Mouse (Mus musculus): ENCODE data around the gene Cd82. TPM values are rescaled to one million over a fixed set of nuclear protein-coding genes. Genes with fewer than 3 reads are reported as not detected.

Cd82 gene
- polyA plus RNA-seq, 1 experiment = 74.1 TPM

GRCm38 (mm10) chr2:93449657-93450056 lies 13.3 kb downstream of the Cd82 start:
- Histone ChIP-seq H3K4me3 (ENCODE audit: insufficient read depth, low read length) (no peak overlapping the region), H3K4me1 (ENCODE audit: control insufficient read depth, insufficient read depth, low read length) (peaks cover 15% of the 10 kb centered on the region), H3K27ac (ENCODE audit: insufficient read depth, low read depth, low read length) (no peak overlapping the region)
- TF ChIP-seq POLR2A (IDR thresholded peaks at IDR 0.05; ENCODE audit: borderline replicate concordance, low read depth, low read length) (no peak), CTCF (IDR thresholded peaks at IDR 0.05; ENCODE audit: low read depth, low read length) (no peak)

- H3K4me1 ChIP-seq (ENCODE audit: control insufficient read depth, insufficient read depth, low read length) = peaks cover 23% of the 10 kb centered on the region
- H3K4me3 ChIP-seq (ENCODE audit: insufficient read depth, low read length) = no peak overlapping the region
- TF ChIP-seq CTCF (IDR thresholded peaks at IDR 0.05; ENCODE audit: low read depth, low read length) (no peak), POLR2A (IDR thresholded peaks at IDR 0.05; ENCODE audit: borderline replicate concordance, low read depth, low read length) (no peak)
- no peak overlapping the region for H3K27ac ChIP-seq (ENCODE audit: insufficient read depth, low read depth, low read length)
Measured at GRCm38 (mm10) chr2:93448774-93449173, 14.2 kb downstream of the Cd82 start.

- Histone ChIP-seq H3K4me1 (ENCODE audit: control insufficient read depth, insufficient read depth, low read length) (peaks cover 23% of the 10 kb centered on the region), H3K27ac (ENCODE audit: insufficient read depth, low read depth, low read length) (no peak overlapping the region), H3K4me3 (ENCODE audit: insufficient read depth, low read length) (no peak overlapping the region)
- TF ChIP-seq POLR2A (IDR thresholded peaks at IDR 0.05; ENCODE audit: borderline replicate concordance, low read depth, low read length) (no peak), CTCF (IDR thresholded peaks at IDR 0.05; ENCODE audit: low read depth, low read length) (no peak)
Measured at GRCm38 (mm10) chr2:93447500-93448249, 15.3 kb downstream of the Cd82 start.

GRCm38 (mm10) chr2:93446606-93447353 lies 16.2 kb downstream of the Cd82 start:
- H3K4me1 ChIP-seq (ENCODE audit: control insufficient read depth, insufficient read depth, low read length) = peaks cover 23% of the 10 kb centered on the region
- TF ChIP-seq CTCF (IDR thresholded peaks at IDR 0.05; ENCODE audit: low read depth, low read length) (no peak), POLR2A (IDR thresholded peaks at IDR 0.05; ENCODE audit: borderline replicate concordance, low read depth, low read length) (no peak)
- no peak overlapping the region for H3K27ac ChIP-seq (ENCODE audit: insufficient read depth, low read depth, low read length)
- H3K4me3 ChIP-seq (ENCODE audit: insufficient read depth, low read length) = no peak overlapping the region

GRCm38 (mm10) chr2:93445237-93445651 lies 17.7 kb downstream of the Cd82 start:
- TF ChIP-seq POLR2A (IDR thresholded peaks at IDR 0.05; ENCODE audit: borderline replicate concordance, low read depth, low read length) (no peak), CTCF (IDR thresholded peaks at IDR 0.05; ENCODE audit: low read depth, low read length) (no peak)
- H3K27ac ChIP-seq (ENCODE audit: insufficient read depth, low read depth, low read length) = no peak overlapping the region
- H3K4me1 ChIP-seq (ENCODE audit: control insufficient read depth, insufficient read depth, low read length) = peaks cover 23% of the 10 kb centered on the region
- H3K4me3 ChIP-seq (ENCODE audit: insufficient read depth, low read length) = no peak overlapping the region

- Histone ChIP-seq H3K4me1 (ENCODE audit: control insufficient read depth, insufficient read depth, low read length) (peaks cover 16% of the 10 kb centered on the region), H3K27ac (ENCODE audit: insufficient read depth, low read depth, low read length) (no peak overlapping the region), H3K4me3 (ENCODE audit: insufficient read depth, low read length) (no peak overlapping the region)
- TF ChIP-seq POLR2A (IDR thresholded peaks at IDR 0.05; ENCODE audit: borderline replicate concordance, low read depth, low read length) (no peak), CTCF (IDR thresholded peaks at IDR 0.05; ENCODE audit: low read depth, low read length) (no peak)
Measured at GRCm38 (mm10) chr2:93444280-93444679, 18.7 kb downstream of the Cd82 start.

GRCm38 (mm10) chr2:93443106-93443505 lies 19.8 kb downstream of the Cd82 start:
- Histone ChIP-seq H3K27ac (ENCODE audit: insufficient read depth, low read depth, low read length) (no peak overlapping the region), H3K4me1 (ENCODE audit: control insufficient read depth, insufficient read depth, low read length) (peaks cover 13% of the 10 kb centered on the region), H3K4me3 (ENCODE audit: insufficient read depth, low read length) (no peak overlapping the region)
- TF ChIP-seq POLR2A (IDR thresholded peaks at IDR 0.05; ENCODE audit: borderline replicate concordance, low read depth, low read length) (no peak), CTCF (IDR thresholded peaks at IDR 0.05; ENCODE audit: low read depth, low read length) (no peak)

GRCm38 (mm10) chr2:93439812-93440559 lies 23.0 kb downstream of the Cd82 start:
- no peak overlapping the region for H3K27ac ChIP-seq (ENCODE audit: insufficient read depth, low read depth, low read length)
- H3K4me3 ChIP-seq (ENCODE audit: insufficient read depth, low read length) = no peak overlapping the region
- TF ChIP-seq POLR2A (IDR thresholded peaks at IDR 0.05; ENCODE audit: borderline replicate concordance, low read depth, low read length) (no peak), CTCF (IDR thresholded peaks at IDR 0.05; ENCODE audit: low read depth, low read length) (no peak)
- peaks cover 25% of the 10 kb centered on the region for H3K4me1 ChIP-seq (ENCODE audit: control insufficient read depth, insufficient read depth, low read length)

- Histone ChIP-seq H3K27ac (ENCODE audit: insufficient read depth, low read depth, low read length) (no peak overlapping the region), H3K4me1 (ENCODE audit: control insufficient read depth, insufficient read depth, low read length) (peaks cover 23% of the 10 kb centered on the region)
Measured at GRCm38 (mm10) chr2:93439352-93439771, 23.6 kb downstream of the Cd82 start.

More at GRCm38 (mm10) chr2:93439352-93439771, 23.6 kb downstream of the Cd82 start:
- H3K4me3 ChIP-seq (ENCODE audit: insufficient read depth, low read length) = no peak overlapping the region
- TF ChIP-seq CTCF (IDR thresholded peaks at IDR 0.05; ENCODE audit: low read depth, low read length) (no peak), POLR2A (IDR thresholded peaks at IDR 0.05; ENCODE audit: borderline replicate concordance, low read depth, low read length) (no peak)
